Mouse (Mus musculus) forebrain, embryonic 13.5 days (tissue): Measurements from ENCODE around the gene Wapl. TPM values are rescaled to one million over a fixed set of nuclear protein-coding genes. Genes with fewer than 3 reads are reported as not detected.

Experiments
- ATAC-seq: fragments of 200-750 bp; cut with Nextera tagmentation; 2 replicates; pipeline ENCODE4 v1.8.0; 2017
- H3K27ac ChIP-seq: fragments of 300-500 bp; sonication (generic); 2 replicates; pipeline ENCODE4 v1.5.1; 2015; ENCODE audit warnings: inconsistent platforms, mild to moderate bottlenecking, moderate library complexity
- H3K27me3 ChIP-seq: fragments of 300-500 bp; sonication (generic); 2 replicates; pipeline ENCODE4 v1.6.1; 2015; ENCODE audit warnings: mild to moderate bottlenecking, inconsistent platforms
- H3K36me3 ChIP-seq: fragments of 300-500 bp; sonication (generic); 2 replicates; pipeline ENCODE4 v1.6.1; 2015; ENCODE audit warnings: mild to moderate bottlenecking, inconsistent platforms; ENCODE audit not compliant: poor library complexity, severe bottlenecking
- H3K4me1 ChIP-seq: fragments of 300-500 bp; sonication (generic); 2 replicates; pipeline ENCODE4 v1.6.1; 2015; ENCODE audit warnings: inconsistent platforms
- H3K4me2 ChIP-seq: fragments of 300-500 bp; sonication (generic); 2 replicates; pipeline ENCODE4 v1.6.1; 2015; ENCODE audit warnings: inconsistent platforms, mild to moderate bottlenecking, moderate library complexity
- H3K4me3 ChIP-seq: fragments of 300-500 bp; sonication (generic); 2 replicates; pipeline ENCODE4 v1.5.1; 2015; ENCODE audit warnings: mild to moderate bottlenecking, inconsistent platforms
- H3K9ac ChIP-seq: fragments of 300-500 bp; sonication (generic); 2 replicates; pipeline ENCODE4 v1.6.1; 2015; ENCODE audit warnings: mild to moderate bottlenecking, inconsistent platforms
- H3K9me3 ChIP-seq: fragments of 300-500 bp; sonication (generic); replicated peaks from 2 replicates; pipeline ENCODE4 v1.6.1; 2016; ENCODE audit warnings: inconsistent platforms
- WGBS: fragments of 180-500 bp; shearing (Covaris S2); methylation state at CpG from one replicate; pipeline ENCODE4 v1.1.7; 2015; 5-methylcytosine and 5-hydroxymethylcytosine counted together
- polyA plus RNA-seq: library from polyadenylated mRNA; unstranded; fragments of >200 nt; fragmentation: Nextera tagmentation; extraction: Ambion mirVana; gene quantifications from 2 replicates; pipeline ENCODE4 v1.2.1, GENCODE M21; 2015

Gene Wapl
- 25.1 and 26.6 TPM in 2 replicates for polyA plus RNA-seq

DNA sequence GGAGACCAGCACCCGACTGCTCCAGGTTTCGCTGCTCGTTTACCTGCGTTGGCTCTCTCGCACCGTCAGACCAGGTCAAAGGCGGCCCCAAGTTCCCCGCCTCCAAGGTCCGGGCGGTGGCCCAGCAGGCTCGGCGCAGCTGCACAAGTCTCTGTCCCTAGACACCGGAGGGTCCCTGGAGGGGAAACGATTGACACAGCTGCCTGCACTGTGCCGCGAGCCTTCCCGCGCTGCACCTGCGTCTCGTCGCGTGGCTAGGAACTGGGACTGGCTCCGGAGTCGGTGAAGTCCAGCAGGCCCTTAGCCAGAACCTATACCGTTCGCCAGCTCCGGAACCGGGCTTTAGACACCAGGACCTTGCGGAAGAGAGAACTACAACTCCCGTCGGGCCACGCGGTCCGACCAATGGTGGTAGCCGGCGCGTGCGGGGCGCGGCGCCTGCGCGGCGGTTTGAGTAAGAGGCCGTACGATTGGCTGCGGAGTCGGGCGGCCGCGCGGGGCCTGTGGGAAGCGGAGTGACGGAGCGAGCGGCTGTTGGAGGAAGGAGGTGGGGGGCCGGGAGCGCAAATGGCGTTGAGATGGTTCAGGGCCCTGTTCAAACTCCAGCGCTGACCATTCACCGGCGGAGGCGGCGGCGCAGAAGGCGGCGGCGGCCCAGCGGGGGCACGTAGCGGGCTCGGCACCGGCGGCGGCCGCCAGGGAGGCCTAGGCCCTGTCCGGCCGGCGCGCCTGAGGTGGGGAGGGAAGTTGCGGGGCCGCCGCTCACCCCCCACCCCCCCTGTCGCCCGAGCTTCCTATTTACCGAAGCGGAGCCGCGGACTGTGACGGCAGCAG is at the start of gene Wapl:
Wapl (plus strand) TSS at position 534 of the 834 bp plus-strand sequence.
- H3K4me2 ChIP-seq, result peak within 1 kb of the TSS; percentile 94
- H3K27me3 ChIP-seq, result no peaks in the 10 kb centered on the region
- peak within 1 kb of the TSS; percentile 90 for H3K27ac ChIP-seq
- peak; percentile 100 for ATAC-seq
- H3K4me1 ChIP-seq, result peaks cover 21% of the 10 kb centered on the region
- peak within 1 kb of the TSS; percentile 97 for H3K4me3 ChIP-seq
- peaks cover 3% of the 10 kb centered on the region; the same call in 1 of the 2 replicates for H3K36me3 ChIP-seq
- H3K9ac ChIP-seq, result peak within 1 kb of the TSS; percentile 95
- under 1% methylated on average over 66 of the region's 90 CpGs for WGBS
- no peaks in the 10 kb centered on the region for H3K9me3 ChIP-seq

- no peak overlapping the region for H3K4me3 ChIP-seq
- H3K9ac ChIP-seq, result no peak overlapping the region
- no peak overlapping the region for H3K4me2 ChIP-seq
- H3K36me3 ChIP-seq, result no peaks in the 10 kb centered on the region
- no peaks in the 10 kb centered on the region for H3K9me3 ChIP-seq
- H3K27ac ChIP-seq, result no peak overlapping the region
- 87% methylated on average over 7 of the region's 7 CpGs for WGBS
- H3K27me3 ChIP-seq, result no peaks in the 10 kb centered on the region
- no peak for ATAC-seq
- no peaks in the 10 kb centered on the region for H3K4me1 ChIP-seq
Observed at GRCm38 (mm10) chr14:34626824-34627223, 46.9 kb upstream of the Wapl start.

GRCm38 (mm10) chr14:34632722-34633448 is 40.8 kb upstream of the Wapl start:
- H3K36me3 ChIP-seq, result no peaks in the 10 kb centered on the region
- H3K4me2 ChIP-seq, result no peak overlapping the region
- no peaks in the 10 kb centered on the region for H3K27me3 ChIP-seq
- H3K4me1 ChIP-seq, result no peaks in the 10 kb centered on the region
- no peaks in the 10 kb centered on the region for H3K9me3 ChIP-seq
- no peak for ATAC-seq
- H3K27ac ChIP-seq, result no peak overlapping the region
- H3K9ac ChIP-seq, result no peak overlapping the region
- H3K4me3 ChIP-seq, result no peak overlapping the region
- WGBS, result 79% methylated on average over 10 of the region's 10 CpGs

- Histone ChIP-seq H3K9ac (no peak overlapping the region), H3K4me3 (no peak overlapping the region), H3K27me3 (no peaks in the 10 kb centered on the region), H3K27ac (no peak overlapping the region), H3K9me3 (no peaks in the 10 kb centered on the region), H3K36me3 (no peaks in the 10 kb centered on the region), H3K4me1 (no peaks in the 10 kb centered on the region), H3K4me2 (no peak overlapping the region)
- no peak for ATAC-seq
- WGBS, result 55% methylated on average over 7 of the region's 7 CpGs
Observed at GRCm38 (mm10) chr14:34635192-34635591, 38.5 kb upstream of the Wapl start.

DNA sequence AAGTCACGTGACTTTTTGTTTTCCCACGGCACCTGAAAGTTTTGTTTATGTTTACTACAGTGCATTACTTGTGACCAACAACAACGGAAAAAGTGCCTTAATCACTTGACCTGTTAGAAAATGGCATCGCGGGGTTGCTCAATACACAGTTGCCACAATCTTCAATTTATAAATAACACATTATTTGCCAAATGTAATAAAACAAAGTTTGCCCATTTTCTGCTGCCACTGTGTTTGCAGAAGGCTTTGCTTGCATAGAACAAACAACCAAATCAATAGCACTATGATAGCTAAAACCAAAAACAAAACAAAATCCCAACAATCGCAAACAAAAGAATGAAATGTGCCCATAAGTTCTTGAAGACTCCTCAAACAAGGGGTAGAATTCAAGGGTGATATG is 38.0 kb upstream of the Wapl start:
- Histone ChIP-seq H3K27ac (no peak overlapping the region), H3K9ac (no peak overlapping the region), H3K4me3 (no peak overlapping the region), H3K4me2 (no peak overlapping the region), H3K36me3 (no peaks in the 10 kb centered on the region), H3K4me1 (no peaks in the 10 kb centered on the region), H3K9me3 (no peaks in the 10 kb centered on the region), H3K27me3 (no peaks in the 10 kb centered on the region)
- 88% methylated on average over 6 of the region's 6 CpGs for WGBS
- ATAC-seq, result no peak

DNA sequence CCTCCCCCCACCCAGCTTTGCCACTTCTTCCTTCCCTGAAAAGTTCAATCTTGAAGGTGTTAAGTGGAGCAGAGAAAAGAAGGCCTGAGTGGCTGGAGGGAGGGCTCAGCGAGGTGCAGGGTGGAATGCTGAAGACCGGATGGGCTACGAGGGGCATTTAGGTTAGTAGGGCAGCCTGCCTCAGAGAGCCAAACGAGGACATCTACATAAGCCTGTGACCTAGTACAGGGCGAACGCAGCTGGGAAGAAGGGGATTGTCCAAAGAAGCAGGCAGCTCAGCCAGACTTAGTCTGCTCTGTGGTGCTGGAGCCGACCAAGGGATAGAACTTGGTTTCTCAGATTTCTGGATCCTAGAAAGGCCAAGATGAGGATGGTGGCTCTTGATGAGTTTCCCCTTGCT is 29.6 kb upstream of the Wapl start:
- Histone ChIP-seq H3K4me3 (no peak overlapping the region), H3K9me3 (no peaks in the 10 kb centered on the region), H3K27me3 (no peaks in the 10 kb centered on the region), H3K4me1 (no peaks in the 10 kb centered on the region), H3K9ac (no peak overlapping the region), H3K27ac (no peak overlapping the region), H3K4me2 (no peak overlapping the region), H3K36me3 (no peaks in the 10 kb centered on the region)
- ATAC-seq, result no peak
- WGBS, result 78% methylated on average over 7 of the region's 7 CpGs

- Histone ChIP-seq H3K36me3 (no peaks in the 10 kb centered on the region), H3K4me2 (no peak overlapping the region), H3K9ac (no peak overlapping the region), H3K9me3 (no peaks in the 10 kb centered on the region), H3K27me3 (no peaks in the 10 kb centered on the region), H3K4me3 (no peak overlapping the region), H3K27ac (no peak overlapping the region), H3K4me1 (no peaks in the 10 kb centered on the region)
- ATAC-seq, result no peak
- 84% methylated on average over 8 of the region's 8 CpGs for WGBS
Observed at GRCm38 (mm10) chr14:34647870-34648475, 25.8 kb upstream of the Wapl start.

DNA sequence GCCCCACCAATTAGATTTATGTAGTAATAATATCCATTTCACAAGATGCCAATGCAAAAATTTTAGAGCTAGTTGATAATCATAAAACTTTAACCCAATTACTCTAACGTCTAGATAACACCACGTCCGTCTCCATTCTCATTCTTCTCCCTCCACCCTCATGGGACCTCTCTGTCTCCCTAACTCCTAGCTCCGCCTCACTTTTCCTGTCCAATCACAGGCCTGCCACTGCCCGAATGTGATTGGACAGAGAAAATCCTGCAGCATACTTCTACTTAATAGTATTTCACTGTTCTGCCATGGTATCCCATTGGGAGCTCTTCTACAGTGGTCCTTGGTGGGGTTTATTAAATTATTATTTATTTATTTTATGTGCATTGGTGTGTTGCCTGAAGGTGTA is 16.6 kb upstream of the Wapl start:
- H3K4me2 ChIP-seq, result no peak overlapping the region
- ATAC-seq, result no peak
- peaks cover 34% of the 10 kb centered on the region for H3K27me3 ChIP-seq
- no peak overlapping the region for H3K27ac ChIP-seq
- H3K4me1 ChIP-seq, result peaks cover 11% of the 10 kb centered on the region
- H3K9me3 ChIP-seq, result no peaks in the 10 kb centered on the region
- 86% methylated on average over 5 of the region's 5 CpGs for WGBS
- H3K36me3 ChIP-seq, result no peaks in the 10 kb centered on the region
- no peak overlapping the region for H3K4me3 ChIP-seq
- H3K9ac ChIP-seq, result no peak overlapping the region

DNA sequence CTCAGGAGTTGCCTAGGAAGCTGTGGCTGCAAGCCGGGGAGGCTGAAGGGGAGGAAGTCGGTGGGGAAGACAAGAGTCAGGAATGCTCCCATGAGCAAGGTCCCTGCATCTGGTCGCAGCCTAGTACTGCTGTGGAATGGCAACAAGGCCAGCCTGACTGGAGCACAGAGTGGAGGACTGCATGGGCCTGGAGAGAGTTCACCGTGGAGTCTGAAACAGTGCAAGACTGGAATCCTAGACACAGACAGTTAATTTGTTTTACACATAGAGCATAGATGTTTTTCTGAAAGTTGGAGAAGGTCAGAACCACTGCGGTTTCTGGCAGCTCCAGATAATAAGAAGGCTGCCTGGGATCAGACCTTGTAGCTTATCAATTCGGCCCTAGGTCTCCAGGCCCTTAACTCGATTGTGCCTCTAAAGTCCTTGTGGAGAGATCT is 13.4 kb upstream of the Wapl start:
- Histone ChIP-seq H3K4me1 (peaks cover 13% of the 10 kb centered on the region), H3K4me3 (no peak overlapping the region), H3K36me3 (no peaks in the 10 kb centered on the region), H3K9ac (no peak overlapping the region), H3K9me3 (no peaks in the 10 kb centered on the region), H3K27me3 (peaks cover 49% of the 10 kb centered on the region), H3K27ac (no peak overlapping the region), H3K4me2 (no peak overlapping the region)
- ATAC-seq, result no peak
- 47% methylated on average over 7 of the region's 7 CpGs for WGBS

DNA sequence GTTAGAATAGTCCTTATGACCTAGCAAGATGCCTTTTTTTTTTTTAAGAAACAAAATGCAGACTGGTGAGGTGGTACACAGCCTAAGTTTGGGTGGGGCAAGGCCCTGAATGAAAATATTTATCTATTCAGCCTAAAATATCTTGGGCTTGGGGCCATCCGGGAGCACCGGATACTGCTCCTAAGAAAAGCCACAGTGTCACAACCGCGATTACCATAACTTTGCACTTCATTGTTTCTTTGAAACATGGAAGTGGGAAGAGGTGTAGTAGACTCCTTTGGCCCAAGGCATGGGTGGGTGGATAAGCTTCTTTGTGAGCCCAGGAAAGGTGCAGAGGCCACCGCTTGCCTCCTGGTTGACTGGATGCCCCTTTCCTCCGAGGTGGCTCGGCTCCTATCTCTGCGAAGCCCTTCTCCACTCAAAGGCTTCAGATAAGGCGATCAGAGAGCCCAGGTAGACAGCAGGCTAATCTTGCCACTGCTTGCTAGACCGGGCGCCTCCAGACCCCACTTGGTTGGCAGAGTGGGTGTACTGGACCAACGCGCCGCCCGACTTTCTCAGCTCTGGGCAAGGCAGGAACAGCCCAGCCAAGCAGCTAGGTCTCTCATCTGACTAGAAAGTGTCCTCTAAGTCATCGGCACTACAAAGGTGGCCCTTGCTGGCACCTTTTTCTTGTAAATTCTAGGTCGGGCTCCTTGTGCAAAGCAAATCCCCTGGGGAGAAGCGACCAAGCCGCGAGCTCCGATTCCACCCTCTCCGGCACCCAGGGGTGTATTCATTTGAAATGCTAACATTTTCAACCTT is 12.7 kb upstream of the Wapl start:
- H3K4me1 ChIP-seq, result peaks cover 13% of the 10 kb centered on the region
- peaks cover 49% of the 10 kb centered on the region for H3K27me3 ChIP-seq
- H3K9me3 ChIP-seq, result no peaks in the 10 kb centered on the region
- H3K27ac ChIP-seq, result no peak overlapping the region
- peak overlapping the region; percentile 92 for H3K4me2 ChIP-seq
- H3K9ac ChIP-seq, result 0 out of 2 replicates have a peak overlapping the region, but pooled peaks have one; percentile 64
- no peaks in the 10 kb centered on the region for H3K36me3 ChIP-seq
- ATAC-seq, result 0 out of 2 replicates have a peak, but pooled peaks have one; percentile 51
- H3K4me3 ChIP-seq, result peak overlapping the region; percentile 49
- 8% methylated on average over 22 of the region's 22 CpGs for WGBS

DNA sequence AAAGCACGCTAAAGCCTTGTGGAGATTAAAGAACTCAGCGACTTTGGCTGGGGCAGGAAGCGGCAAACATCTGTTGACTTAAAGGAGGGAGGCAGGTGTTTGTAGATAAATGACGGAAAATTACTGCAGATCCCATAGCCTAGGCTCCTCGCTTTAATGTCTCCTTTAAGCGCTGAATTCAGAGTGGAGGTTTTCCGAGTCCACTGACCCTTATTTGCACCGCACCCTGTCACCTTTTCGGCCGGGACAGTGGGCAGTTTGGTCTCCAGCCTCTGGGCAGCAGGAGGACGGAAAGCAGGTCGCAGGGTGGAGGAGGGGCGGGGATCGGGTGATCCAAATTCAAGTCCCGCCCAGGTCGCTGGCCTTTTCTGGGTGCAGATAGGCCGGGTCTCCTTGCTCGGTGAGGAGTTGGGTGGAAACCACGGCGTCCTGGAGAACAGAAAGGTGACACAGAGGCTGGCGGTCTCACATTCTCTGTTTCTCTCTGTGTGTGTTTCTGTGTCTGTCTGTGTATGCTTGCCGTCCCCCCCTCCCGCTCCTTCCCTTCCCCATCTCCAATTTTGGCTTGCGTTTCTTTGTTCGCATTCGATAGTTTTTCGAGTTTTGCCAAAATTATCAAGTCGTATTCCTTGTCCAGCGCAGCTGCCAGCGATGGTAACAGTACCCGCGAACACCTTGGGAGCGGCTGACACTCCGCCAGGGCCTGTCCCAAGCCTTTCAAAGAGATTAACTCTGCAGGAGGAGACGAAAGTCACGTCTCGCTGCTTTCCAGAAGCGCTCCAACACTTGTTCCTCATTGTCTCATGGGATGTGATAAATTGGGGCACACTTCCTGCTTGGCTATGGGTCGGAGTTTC is 11.9 kb upstream of the Wapl start:
- H3K27me3 ChIP-seq, result peaks cover 49% of the 10 kb centered on the region
- H3K4me1 ChIP-seq, result peaks cover 13% of the 10 kb centered on the region
- WGBS, result under 1% methylated on average over 39 of the region's 39 CpGs
- peak overlapping the region; percentile 64 for H3K9ac ChIP-seq
- H3K9me3 ChIP-seq, result no peaks in the 10 kb centered on the region
- peak overlapping the region; percentile 49 for H3K4me3 ChIP-seq
- H3K4me2 ChIP-seq, result peak overlapping the region; percentile 92
- H3K27ac ChIP-seq, result no peak overlapping the region
- H3K36me3 ChIP-seq, result no peaks in the 10 kb centered on the region
- ATAC-seq, result peak; percentile 73; the same call in 1 of the 2 replicates
